Mouse (Mus musculus): ENCODE measurements at regions not wholly inside any gene's neighbourhood (a gene's known extent, or its start where the extent isn't known, plus 50 kb on each side); places are given as distances from the start of the nearest gene placed in this dataset.

- no peaks in the 10 kb centered on the region for H3K4me1 ChIP-seq (ENCODE audit: control insufficient read depth, insufficient read depth, low read length)
- no peak for ATAC-seq (ENCODE audit: insufficient read depth, low FRiP score, low TSS enrichment)
- H3K9me3 ChIP-seq (ENCODE audit: control insufficient read depth, low read length) = no peaks in the 10 kb centered on the region
- H3K4me2 ChIP-seq (ENCODE audit: low read depth) = no peak overlapping the region
- DNase-seq (ENCODE audit: low spot score) = no peak
- H3K27ac ChIP-seq (ENCODE audit: low read depth, low read length) = no peak overlapping the region
- H3K36me3 ChIP-seq (ENCODE audit: control insufficient read depth, insufficient read depth, low read length) = no peaks in the 10 kb centered on the region
- WGBS = 85% methylated on average over 3 of the region's 3 CpGs
- H3K27me3 ChIP-seq (ENCODE audit: control insufficient read depth, insufficient read depth, low read length) = no peaks in the 10 kb centered on the region
- no peak overlapping the region for H3K4me3 ChIP-seq (ENCODE audit: low read depth, low read length)
- no peak overlapping the region for H3K9ac ChIP-seq (ENCODE audit: low read length)
Observed at GRCm38 (mm10) chr14:72786929-72787328, 77.1 kb upstream of the Fndc3a start.

- H3K9ac ChIP-seq (ENCODE audit: low read length) = no peak overlapping the region
- no peaks in the 10 kb centered on the region for H3K27me3 ChIP-seq (ENCODE audit: control insufficient read depth, insufficient read depth, low read length)
- DNase-seq (ENCODE audit: low spot score) (no peak), ATAC-seq (ENCODE audit: insufficient read depth, low FRiP score, low TSS enrichment) (no peak)
- no peaks in the 10 kb centered on the region for H3K36me3 ChIP-seq (ENCODE audit: control insufficient read depth, insufficient read depth, low read length)
- no peak overlapping the region for H3K4me3 ChIP-seq (ENCODE audit: low read depth, low read length)
- no peak overlapping the region for H3K27ac ChIP-seq (ENCODE audit: low read depth, low read length)
- H3K4me1 ChIP-seq (ENCODE audit: control insufficient read depth, insufficient read depth, low read length) = no peaks in the 10 kb centered on the region
- H3K4me2 ChIP-seq (ENCODE audit: low read depth) = no peak overlapping the region
- 69% methylated on average over 9 of the region's 9 CpGs for WGBS
- H3K9me3 ChIP-seq (ENCODE audit: control insufficient read depth, low read length) = no peaks in the 10 kb centered on the region
Observed at GRCm38 (mm10) chr14:72783248-72783647, 73.4 kb upstream of the Fndc3a start.

- H3K4me2 ChIP-seq (ENCODE audit: low read depth) = no peak overlapping the region
- 58% methylated on average over 4 of the region's 4 CpGs for WGBS
- no peaks in the 10 kb centered on the region for H3K4me1 ChIP-seq (ENCODE audit: control insufficient read depth, insufficient read depth, low read length)
- no peaks in the 10 kb centered on the region for H3K9me3 ChIP-seq (ENCODE audit: control insufficient read depth, low read length)
- H3K27ac ChIP-seq (ENCODE audit: low read depth, low read length) = no peak overlapping the region
- DNase-seq (ENCODE audit: low spot score) (no peak), ATAC-seq (ENCODE audit: insufficient read depth, low FRiP score, low TSS enrichment) (no peak)
- no peak overlapping the region for H3K4me3 ChIP-seq (ENCODE audit: low read depth, low read length)
- no peaks in the 10 kb centered on the region for H3K27me3 ChIP-seq (ENCODE audit: control insufficient read depth, insufficient read depth, low read length)
- H3K9ac ChIP-seq (ENCODE audit: low read length) = no peak overlapping the region
- no peaks in the 10 kb centered on the region for H3K36me3 ChIP-seq (ENCODE audit: control insufficient read depth, insufficient read depth, low read length)
Observed at GRCm38 (mm10) chr14:72779446-72779845, 69.6 kb upstream of the Fndc3a start.

GRCm38 (mm10) chr14:72778756-72779155, 69.0 kb upstream of the Fndc3a start:
- Histone ChIP-seq H3K9ac (ENCODE audit: low read length) (no peak overlapping the region), H3K4me1 (ENCODE audit: control insufficient read depth, insufficient read depth, low read length) (no peaks in the 10 kb centered on the region), H3K36me3 (ENCODE audit: control insufficient read depth, insufficient read depth, low read length) (no peaks in the 10 kb centered on the region), H3K27ac (ENCODE audit: low read depth, low read length) (no peak overlapping the region), H3K4me3 (ENCODE audit: low read depth, low read length) (no peak overlapping the region), H3K4me2 (ENCODE audit: low read depth) (no peak overlapping the region), H3K27me3 (ENCODE audit: control insufficient read depth, insufficient read depth, low read length) (no peaks in the 10 kb centered on the region), H3K9me3 (ENCODE audit: control insufficient read depth, low read length) (no peaks in the 10 kb centered on the region)
- WGBS = 85% methylated on average over 6 of the region's 6 CpGs
- DNase-seq (ENCODE audit: low spot score) = no peak
- no peak for ATAC-seq (ENCODE audit: insufficient read depth, low FRiP score, low TSS enrichment)

GRCm38 (mm10) chr14:72777927-72778560, 68.2 kb upstream of the Fndc3a start:
- Histone ChIP-seq H3K9me3 (ENCODE audit: control insufficient read depth, low read length) (no peaks in the 10 kb centered on the region), H3K36me3 (ENCODE audit: control insufficient read depth, insufficient read depth, low read length) (no peaks in the 10 kb centered on the region), H3K9ac (ENCODE audit: low read length) (no peak overlapping the region), H3K4me3 (ENCODE audit: low read depth, low read length) (no peak overlapping the region), H3K27me3 (ENCODE audit: control insufficient read depth, insufficient read depth, low read length) (no peaks in the 10 kb centered on the region), H3K4me2 (ENCODE audit: low read depth) (no peak overlapping the region), H3K27ac (ENCODE audit: low read depth, low read length) (no peak overlapping the region), H3K4me1 (ENCODE audit: control insufficient read depth, insufficient read depth, low read length) (no peaks in the 10 kb centered on the region)
- 84% methylated on average over 6 of the region's 6 CpGs for WGBS
- DNase-seq (ENCODE audit: low spot score) (no peak), ATAC-seq (ENCODE audit: insufficient read depth, low FRiP score, low TSS enrichment) (no peak)

- no peaks in the 10 kb centered on the region for H3K36me3 ChIP-seq (ENCODE audit: control insufficient read depth, insufficient read depth, low read length)
- H3K4me1 ChIP-seq (ENCODE audit: control insufficient read depth, insufficient read depth, low read length) = no peaks in the 10 kb centered on the region
- H3K4me2 ChIP-seq (ENCODE audit: low read depth) = no peak overlapping the region
- H3K27ac ChIP-seq (ENCODE audit: low read depth, low read length) = no peak overlapping the region
- DNase-seq (ENCODE audit: low spot score) (no peak), ATAC-seq (ENCODE audit: insufficient read depth, low FRiP score, low TSS enrichment) (no peak)
- no peaks in the 10 kb centered on the region for H3K9me3 ChIP-seq (ENCODE audit: control insufficient read depth, low read length)
- WGBS = 56% methylated on average over 1 of the region's 1 CpGs
- H3K27me3 ChIP-seq (ENCODE audit: control insufficient read depth, insufficient read depth, low read length) = no peaks in the 10 kb centered on the region
- H3K9ac ChIP-seq (ENCODE audit: low read length) = no peak overlapping the region
- no peak overlapping the region for H3K4me3 ChIP-seq (ENCODE audit: low read depth, low read length)
Observed at GRCm38 (mm10) chr14:72770237-72770636, 60.4 kb upstream of the Fndc3a start.

GRCm38 (mm10) chr14:72760123-72760522, 50.3 kb upstream of the Fndc3a start:
- DNase-seq (ENCODE audit: low spot score) (no peak), ATAC-seq (ENCODE audit: insufficient read depth, low FRiP score, low TSS enrichment) (no peak)
- Histone ChIP-seq H3K27me3 (ENCODE audit: control insufficient read depth, insufficient read depth, low read length) (no peaks in the 10 kb centered on the region), H3K9ac (ENCODE audit: low read length) (no peak overlapping the region), H3K4me1 (ENCODE audit: control insufficient read depth, insufficient read depth, low read length) (no peaks in the 10 kb centered on the region), H3K36me3 (ENCODE audit: control insufficient read depth, insufficient read depth, low read length) (no peaks in the 10 kb centered on the region), H3K4me2 (ENCODE audit: low read depth) (no peak overlapping the region), H3K4me3 (ENCODE audit: low read depth, low read length) (no peak overlapping the region), H3K9me3 (ENCODE audit: control insufficient read depth, low read length) (no peaks in the 10 kb centered on the region), H3K27ac (ENCODE audit: low read depth, low read length) (no peak overlapping the region)

Measured in neural tube, embryonic 11.5 days (tissue).